Mouse (Mus musculus): ENCODE results near the gene Misp. TPM values are rescaled to one million over a fixed set of nuclear protein-coding genes. Genes with fewer than 3 reads are reported as not detected.
A peak's percentile ranks its signal among the peaks of the same experiment; 100 is the strongest.

Gene Misp
- polyA plus RNA-seq, 1 experiment from 2014 or later, result 0.39 TPM

- 74% methylated on average over 9 of the region's 9 CpGs for WGBS
- peak overlapping the region; percentile 83 for H3K9ac ChIP-seq (ENCODE audit: low read length)
- no peak for ATAC-seq (replicated peaks; ENCODE audit: low FRiP score)
Measured at GRCm38 (mm10) chr10:79852107-79852789, 31.5 kb downstream of the Misp start.

GRCm38 (mm10) chr10:79852827-79853226 lies 32.0 kb downstream of the Misp start:
- Histone ChIP-seq H3K27me3 (ENCODE audit: control insufficient read depth, insufficient read depth, low read length) (no peaks in the 10 kb centered on the region), H3K36me3 (ENCODE audit: control insufficient read depth, insufficient read depth, low read length) (no peaks in the 10 kb centered on the region; the same call in 1 of the 2 replicates), H3K27ac (ENCODE audit: low read depth, low read length) (peak overlapping the region; percentile 100), H3K9ac (ENCODE audit: low read length) (peak overlapping the region; percentile 83), H3K9me3 (ENCODE audit: control insufficient read depth, low read length) (no peaks in the 10 kb centered on the region), H3K4me2 (ENCODE audit: low read depth, low read length, severe bottlenecking) (peak overlapping the region; percentile 87), H3K4me3 (ENCODE audit: low read depth, low read length) (peak overlapping the region; percentile 98), H3K4me1 (replicated peaks; ENCODE audit: control insufficient read depth, insufficient read depth, low read length) (peaks cover 34% of the 10 kb centered on the region)
- 30% methylated on average over 8 of the region's 8 CpGs for WGBS
- ATAC-seq (replicated peaks; ENCODE audit: low FRiP score) (no peak), DNase-seq (ENCODE audit: low spot score) (no peak)

More at GRCm38 (mm10) chr10:79852107-79852789, 31.5 kb downstream of the Misp start:
- peak overlapping the region; percentile 87 for H3K4me2 ChIP-seq (ENCODE audit: low read depth, low read length, severe bottlenecking)
- DNase-seq (ENCODE audit: low spot score), result no peak
- H3K27ac ChIP-seq (ENCODE audit: low read depth, low read length), result peak overlapping the region; percentile 100
- H3K4me3 ChIP-seq (ENCODE audit: low read depth, low read length), result peak overlapping the region; percentile 98; the same call in 1 of the 2 replicates
- no peaks in the 10 kb centered on the region for H3K27me3 ChIP-seq (ENCODE audit: control insufficient read depth, insufficient read depth, low read length)
- H3K4me1 ChIP-seq (replicated peaks; ENCODE audit: control insufficient read depth, insufficient read depth, low read length), result peaks cover 28% of the 10 kb centered on the region
- H3K9me3 ChIP-seq (ENCODE audit: control insufficient read depth, low read length), result no peaks in the 10 kb centered on the region
- no peaks in the 10 kb centered on the region; the same call in 1 of the 2 replicates for H3K36me3 ChIP-seq (ENCODE audit: control insufficient read depth, insufficient read depth, low read length)

GRCm38 (mm10) chr10:79853392-79853791 lies 32.6 kb downstream of the Misp start:
- DNase-seq (ENCODE audit: low spot score) (peak; percentile 92), ATAC-seq (replicated peaks; ENCODE audit: low FRiP score) (peak; percentile 34)
- H3K9me3 ChIP-seq (ENCODE audit: control insufficient read depth, low read length), result no peaks in the 10 kb centered on the region
- peaks cover 39% of the 10 kb centered on the region for H3K4me1 ChIP-seq (replicated peaks; ENCODE audit: control insufficient read depth, insufficient read depth, low read length)
- WGBS, result 1% methylated on average over 15 of the region's 15 CpGs
- peak overlapping the region; percentile 87 for H3K4me2 ChIP-seq (ENCODE audit: low read depth, low read length, severe bottlenecking)
- H3K27ac ChIP-seq (ENCODE audit: low read depth, low read length), result peak overlapping the region; percentile 100
- peak overlapping the region; percentile 83 for H3K9ac ChIP-seq (ENCODE audit: low read length)
- no peaks in the 10 kb centered on the region for H3K27me3 ChIP-seq (ENCODE audit: control insufficient read depth, insufficient read depth, low read length)
- H3K4me3 ChIP-seq (ENCODE audit: low read depth, low read length), result peak overlapping the region; percentile 98
- H3K36me3 ChIP-seq (ENCODE audit: control insufficient read depth, insufficient read depth, low read length), result no peaks in the 10 kb centered on the region; the same call in 1 of the 2 replicates

DNA sequence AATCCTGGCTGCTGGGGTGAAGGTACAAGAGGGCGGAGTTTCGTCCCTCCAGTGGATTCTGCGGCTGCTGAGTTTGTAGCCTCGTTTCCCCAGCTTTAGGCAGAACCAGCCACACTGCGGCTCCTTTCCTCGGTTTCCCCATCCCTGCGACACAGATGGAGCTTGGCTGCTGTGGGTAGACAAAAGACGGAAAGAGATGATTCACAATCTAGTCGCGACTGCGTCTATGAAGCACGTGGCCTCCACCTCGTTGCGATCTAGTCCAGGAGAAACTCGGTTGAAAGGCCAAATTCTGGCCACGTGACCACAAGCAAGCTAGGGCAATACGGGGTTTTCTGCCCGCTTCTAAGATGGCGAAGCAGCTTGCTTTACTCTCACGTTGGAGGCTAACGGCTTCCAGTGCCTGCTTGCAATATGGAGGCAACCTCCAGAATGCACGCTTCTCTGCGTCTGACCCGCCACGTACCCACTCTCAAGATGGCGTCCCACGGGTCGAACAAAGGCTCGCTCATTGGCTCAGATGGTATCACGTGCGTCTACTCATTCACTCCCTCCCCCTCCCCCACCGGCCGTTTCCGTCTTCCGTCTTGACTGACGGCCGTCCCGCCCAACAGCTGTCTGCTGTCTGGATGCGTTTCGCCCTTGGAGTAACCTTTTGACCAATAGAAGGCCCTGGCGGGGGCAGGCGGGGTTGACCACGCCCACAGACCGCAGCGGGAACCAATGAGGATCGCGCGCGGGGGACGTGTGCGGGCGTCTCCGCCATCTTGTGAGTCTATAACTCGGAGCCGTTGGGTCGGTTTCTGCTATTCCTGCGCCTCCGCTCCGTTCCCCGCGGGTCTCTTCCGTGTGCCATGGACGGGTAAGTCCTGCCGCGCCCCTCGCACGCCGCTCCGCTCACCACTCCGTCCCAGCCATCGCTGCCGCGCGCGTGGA lies 33.3 kb downstream of the Misp start, which contains the start of gene Ptbp1:
TSS of gene Ptbp1 (plus strand) at position 568 of the 936 bp plus-strand sequence.
- under 1% methylated on average over 75 of the region's 75 CpGs for WGBS
- Histone ChIP-seq H3K4me3 (ENCODE audit: low read depth, low read length) (peak within 1 kb of the TSS; percentile 98), H3K27ac (ENCODE audit: low read depth, low read length) (peak within 1 kb of the TSS; percentile 100), H3K4me1 (replicated peaks; ENCODE audit: control insufficient read depth, insufficient read depth, low read length) (peaks cover 39% of the 10 kb centered on the region), H3K36me3 (ENCODE audit: control insufficient read depth, insufficient read depth, low read length) (peaks cover under 1% of the 10 kb centered on the region; the same call in 1 of the 2 replicates), H3K27me3 (ENCODE audit: control insufficient read depth, insufficient read depth, low read length) (no peaks in the 10 kb centered on the region), H3K9ac (ENCODE audit: low read length) (peak within 1 kb of the TSS; percentile 98), H3K4me2 (ENCODE audit: low read depth, low read length, severe bottlenecking) (peak within 1 kb of the TSS; percentile 88), H3K9me3 (ENCODE audit: control insufficient read depth, low read length) (no peaks in the 10 kb centered on the region)
- DNase-seq (ENCODE audit: low spot score), result peak; percentile 100
- peak; percentile 92 for ATAC-seq (replicated peaks; ENCODE audit: low FRiP score)

DNA sequence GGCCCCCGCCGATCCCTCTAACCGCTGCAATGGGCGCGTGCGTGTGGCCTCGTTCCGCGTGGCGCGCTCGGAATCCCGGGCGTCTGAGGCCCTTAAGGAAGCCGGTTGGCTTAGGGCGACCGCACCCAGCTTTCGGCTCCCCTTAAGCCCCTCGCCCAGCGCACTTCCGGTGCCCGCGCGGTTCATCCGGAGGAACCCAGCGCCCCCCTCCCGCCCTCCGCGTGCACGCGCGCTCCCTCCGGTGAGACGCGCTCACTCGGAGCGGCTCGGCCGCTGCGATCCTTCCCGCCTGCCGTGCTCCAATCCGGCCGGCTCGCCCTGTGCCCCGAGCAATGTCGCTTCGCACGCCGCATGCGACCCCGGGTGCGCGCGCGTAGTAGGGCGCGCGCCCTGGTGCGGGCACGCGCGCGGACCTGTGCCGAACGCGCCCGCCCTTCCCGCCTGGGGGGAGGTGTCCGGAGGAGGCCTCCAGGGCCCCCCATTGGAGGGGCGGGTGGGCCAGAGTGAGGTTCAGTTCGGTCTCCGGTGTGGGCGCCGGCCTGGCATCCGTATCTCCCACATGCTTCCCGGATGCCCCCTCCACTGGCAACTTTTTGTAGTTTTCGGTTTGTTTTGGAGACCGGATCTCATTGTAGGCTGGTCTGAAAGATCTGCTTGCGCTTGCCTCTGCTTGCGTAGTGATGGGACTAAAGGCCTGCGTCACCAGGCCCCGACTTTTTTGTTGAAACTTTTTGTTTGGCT lies 34.2 kb downstream of the Misp start:
- no peaks in the 10 kb centered on the region for H3K9me3 ChIP-seq (ENCODE audit: control insufficient read depth, low read length)
- peak overlapping the region; percentile 88 for H3K4me2 ChIP-seq (ENCODE audit: low read depth, low read length, severe bottlenecking)
- H3K4me1 ChIP-seq (replicated peaks; ENCODE audit: control insufficient read depth, insufficient read depth, low read length), result peaks cover 39% of the 10 kb centered on the region
- H3K9ac ChIP-seq (ENCODE audit: low read length), result peak overlapping the region; percentile 98
- peak overlapping the region; percentile 100 for H3K27ac ChIP-seq (ENCODE audit: low read depth, low read length)
- H3K4me3 ChIP-seq (ENCODE audit: low read depth, low read length), result peak overlapping the region; percentile 98
- ATAC-seq (replicated peaks; ENCODE audit: low FRiP score), result peak; percentile 53
- peaks cover 8% of the 10 kb centered on the region; the same call in 1 of the 2 replicates for H3K36me3 ChIP-seq (ENCODE audit: control insufficient read depth, insufficient read depth, low read length)
- H3K27me3 ChIP-seq (ENCODE audit: control insufficient read depth, insufficient read depth, low read length), result no peaks in the 10 kb centered on the region
- DNase-seq (ENCODE audit: low spot score), result peak; percentile 91
- under 1% methylated on average over 82 of the region's 83 CpGs for WGBS

GRCm38 (mm10) chr10:79855558-79856184 lies 34.9 kb downstream of the Misp start:
- no peaks in the 10 kb centered on the region for H3K27me3 ChIP-seq (ENCODE audit: control insufficient read depth, insufficient read depth, low read length)
- no peak for ATAC-seq (replicated peaks; ENCODE audit: low FRiP score)
- H3K27ac ChIP-seq (ENCODE audit: low read depth, low read length), result no peak overlapping the region
- H3K9me3 ChIP-seq (ENCODE audit: control insufficient read depth, low read length), result no peaks in the 10 kb centered on the region
- no peak for DNase-seq (ENCODE audit: low spot score)
- H3K4me1 ChIP-seq (replicated peaks; ENCODE audit: control insufficient read depth, insufficient read depth, low read length), result peaks cover 39% of the 10 kb centered on the region
- WGBS, result 9% methylated on average over 10 of the region's 10 CpGs
- H3K9ac ChIP-seq (ENCODE audit: low read length), result peak overlapping the region; percentile 98
- H3K4me3 ChIP-seq (ENCODE audit: low read depth, low read length), result peak overlapping the region; percentile 98
- peak overlapping the region; percentile 88 for H3K4me2 ChIP-seq (ENCODE audit: low read depth, low read length, severe bottlenecking)
- H3K36me3 ChIP-seq (ENCODE audit: control insufficient read depth, insufficient read depth, low read length), result peaks cover 15% of the 10 kb centered on the region

DNA sequence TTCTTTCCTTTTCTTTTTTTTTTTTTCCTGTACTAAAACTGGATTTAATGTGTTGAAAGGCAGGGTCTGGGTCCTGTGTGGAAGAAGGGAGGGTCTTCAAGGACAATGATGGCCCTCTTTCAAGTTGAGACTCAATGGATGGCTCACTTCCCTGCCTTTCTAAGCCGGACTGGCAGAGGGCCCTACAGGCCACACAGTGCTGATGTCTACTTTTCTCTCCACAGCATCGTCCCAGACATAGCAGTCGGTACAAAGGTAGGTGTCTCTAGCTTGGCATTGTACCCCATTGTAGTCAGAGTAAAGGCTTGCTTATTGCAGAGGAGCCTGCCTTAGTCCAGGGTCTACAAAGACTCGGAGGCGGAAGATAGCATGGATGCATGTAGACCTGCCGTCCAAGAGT lies 35.5 kb downstream of the Misp start:
- ATAC-seq (replicated peaks; ENCODE audit: low FRiP score) (no peak), DNase-seq (ENCODE audit: low spot score) (no peak)
- H3K4me3 ChIP-seq (ENCODE audit: low read depth, low read length), result peak overlapping the region; percentile 98
- H3K4me2 ChIP-seq (ENCODE audit: low read depth, low read length, severe bottlenecking), result peak overlapping the region; percentile 88
- H3K27me3 ChIP-seq (ENCODE audit: control insufficient read depth, insufficient read depth, low read length), result no peaks in the 10 kb centered on the region
- H3K27ac ChIP-seq (ENCODE audit: low read depth, low read length), result no peak overlapping the region
- H3K4me1 ChIP-seq (replicated peaks; ENCODE audit: control insufficient read depth, insufficient read depth, low read length), result peaks cover 39% of the 10 kb centered on the region
- 51% methylated on average over 6 of the region's 6 CpGs for WGBS
- peak overlapping the region; percentile 98 for H3K9ac ChIP-seq (ENCODE audit: low read length)
- H3K9me3 ChIP-seq (ENCODE audit: control insufficient read depth, low read length), result no peaks in the 10 kb centered on the region
- H3K36me3 ChIP-seq (ENCODE audit: control insufficient read depth, insufficient read depth, low read length), result peaks cover 20% of the 10 kb centered on the region
